Mouse (Mus musculus) stomach, postnatal 0 days (tissue): ENCODE results near the gene Elovl5.

Source experiments
- CTCF ChIP-seq: IDR thresholded peaks from 2 replicates; pipeline ENCODE4 v1.5.1; 2016; ENCODE audit warnings: antibody characterized with exemption, low read depth, mild to moderate bottlenecking, moderate library complexity
- EP300 ChIP-seq: optimal IDR thresholded peaks from 2 replicates; pipeline ENCODE3; 2016; ENCODE audit warnings: antibody characterized with exemption

DNA sequence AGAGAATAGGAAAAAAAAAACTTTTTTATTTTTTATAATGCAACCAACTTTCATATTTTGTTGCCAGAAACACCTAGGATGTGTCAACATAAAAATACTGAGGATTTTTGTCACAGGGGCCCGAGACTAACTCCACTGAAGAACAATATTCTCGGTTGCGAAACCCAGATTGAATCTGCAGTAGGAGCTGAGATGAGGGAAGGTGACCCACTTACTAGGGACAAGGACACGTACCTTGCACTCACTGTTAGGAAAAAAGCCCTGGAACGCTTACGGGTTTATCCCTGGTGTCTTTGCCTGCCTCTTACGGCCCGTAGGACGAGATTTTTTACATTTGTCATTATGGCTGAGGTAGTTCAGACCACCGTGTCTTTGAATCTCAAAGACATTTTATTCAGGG lies 25.2 kb downstream of the Elovl5 start:
- TF ChIP-seq CTCF (no peak), EP300 (no peak)
